Mouse (Mus musculus): ENCODE measurements around the gene Ebf1. TPM values are rescaled to one million over a fixed set of nuclear protein-coding genes. Genes with fewer than 3 reads are reported as not detected.

The Ebf1 gene
- polyA plus RNA-seq, 1 experiment: 2.8 TPM

- no peak for DNase-seq (ENCODE audit: low read depth, low spot score)
- 80% methylated on average over 11 of the region's 11 CpGs for WGBS
Observed at GRCm38 (mm10) chr11:44764988-44765387, 147.9 kb downstream of the Ebf1 start.

GRCm38 (mm10) chr11:44766246-44766645, 149.1 kb downstream of the Ebf1 start:
- 46% methylated on average over 5 of the region's 5 CpGs for WGBS
- no peak for DNase-seq (ENCODE audit: low read depth, low spot score)

DNA sequence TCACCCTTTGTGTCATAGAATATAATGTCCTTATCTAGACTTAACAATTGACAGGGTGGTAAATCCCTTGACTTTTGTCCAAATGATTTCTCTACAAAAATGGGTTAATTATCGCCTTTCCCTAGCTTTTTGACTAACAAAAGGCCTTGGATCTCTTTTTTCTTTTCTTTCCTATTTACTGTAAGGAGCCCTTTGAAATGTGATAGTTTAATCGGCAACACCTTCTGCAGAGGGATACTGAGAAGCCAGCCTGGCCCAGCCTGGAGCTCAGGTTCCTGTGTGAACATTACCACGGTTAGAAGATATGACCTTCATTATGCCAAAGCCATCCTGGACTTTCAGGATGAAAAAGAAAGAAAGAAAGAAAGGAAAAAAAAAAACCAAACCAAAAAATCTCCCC, 150.2 kb downstream of the Ebf1 start:
- DNase-seq (ENCODE audit: low read depth, low spot score): no peak
- WGBS: 41% methylated on average over 3 of the region's 3 CpGs

DNA sequence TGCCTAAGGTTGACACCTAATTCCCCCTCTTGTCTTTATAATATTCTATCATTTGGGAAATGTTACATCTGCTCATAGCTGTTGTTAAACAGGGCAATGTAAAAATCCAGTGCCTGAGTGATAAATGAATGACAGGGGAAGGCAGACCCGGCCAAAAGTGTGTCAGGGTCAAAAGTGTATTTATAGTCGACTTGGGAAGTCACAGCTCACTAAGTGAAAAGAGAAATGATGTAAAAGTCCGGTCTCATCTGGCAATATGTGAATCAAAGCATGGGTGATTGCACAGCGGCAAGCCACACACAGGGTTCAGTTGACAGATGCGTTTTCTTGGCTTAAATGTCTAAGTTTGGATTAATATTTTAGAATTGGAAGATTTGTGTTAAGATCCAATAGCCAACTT, 151.2 kb downstream of the Ebf1 start:
- no peak for DNase-seq (ENCODE audit: low read depth, low spot score)
- 71% methylated on average over 5 of the region's 5 CpGs for WGBS

DNA sequence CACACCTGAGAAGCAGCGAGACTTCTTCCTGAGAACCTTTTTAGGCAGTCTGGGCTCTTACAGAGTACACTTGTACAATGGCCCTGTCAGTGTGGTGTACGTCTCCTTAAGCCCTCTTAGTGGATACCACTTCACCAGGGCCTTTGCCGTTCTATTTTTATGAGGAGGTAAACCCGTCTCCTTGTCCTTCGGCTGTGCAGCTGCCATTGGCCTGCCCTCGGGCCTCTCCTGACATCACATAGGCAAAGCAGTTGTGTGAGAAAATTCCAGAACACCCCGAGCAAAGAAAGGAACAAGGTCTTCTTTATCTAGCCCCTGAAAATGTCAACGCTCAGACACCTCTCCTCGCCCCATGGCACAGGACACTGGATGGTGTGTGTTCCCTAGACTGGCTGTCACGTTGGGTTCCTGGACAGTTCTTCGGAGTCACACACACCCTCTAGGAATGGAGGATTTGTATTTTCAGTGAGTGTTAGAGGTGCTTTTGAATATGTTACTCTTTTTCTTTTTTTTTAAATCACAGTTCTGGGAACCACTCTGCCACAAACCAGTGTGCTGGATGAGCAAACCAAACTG, 154.0 kb downstream of the Ebf1 start:
- 59% methylated on average over 11 of the region's 11 CpGs for WGBS
- DNase-seq (ENCODE audit: low read depth, low spot score): no peak

DNA sequence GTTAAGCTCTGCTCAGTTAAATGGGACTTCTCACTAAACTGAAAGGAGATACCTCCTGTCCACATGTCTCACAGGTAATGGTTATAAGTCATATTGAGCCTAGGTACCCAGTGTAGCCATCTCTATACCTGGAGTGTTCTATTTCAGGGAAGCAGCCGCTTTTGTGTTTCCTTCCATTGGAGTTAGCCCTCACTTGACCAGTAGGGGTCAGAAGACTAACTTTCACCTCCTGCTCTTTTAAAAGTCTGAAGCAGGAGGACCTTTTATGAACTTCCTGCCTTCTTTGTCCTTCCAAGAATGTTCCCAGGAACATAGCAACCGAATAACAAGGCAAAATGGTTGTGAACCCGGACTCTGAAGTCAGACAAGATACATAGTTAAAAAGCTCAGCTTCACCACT, 157.3 kb downstream of the Ebf1 start:
- 61% methylated on average over 3 of the region's 3 CpGs for WGBS
- DNase-seq (ENCODE audit: low read depth, low spot score): no peak

GRCm38 (mm10) chr11:44775549-44775948, 158.4 kb downstream of the Ebf1 start:
- no peak for DNase-seq (ENCODE audit: low read depth, low spot score)
- 84% methylated on average over 2 of the region's 2 CpGs for whole genome bisulfite sequencing

GRCm38 (mm10) chr11:44776556-44776955, 159.4 kb downstream of the Ebf1 start:
- WGBS: 32% methylated on average over 2 of the region's 2 CpGs

DNA sequence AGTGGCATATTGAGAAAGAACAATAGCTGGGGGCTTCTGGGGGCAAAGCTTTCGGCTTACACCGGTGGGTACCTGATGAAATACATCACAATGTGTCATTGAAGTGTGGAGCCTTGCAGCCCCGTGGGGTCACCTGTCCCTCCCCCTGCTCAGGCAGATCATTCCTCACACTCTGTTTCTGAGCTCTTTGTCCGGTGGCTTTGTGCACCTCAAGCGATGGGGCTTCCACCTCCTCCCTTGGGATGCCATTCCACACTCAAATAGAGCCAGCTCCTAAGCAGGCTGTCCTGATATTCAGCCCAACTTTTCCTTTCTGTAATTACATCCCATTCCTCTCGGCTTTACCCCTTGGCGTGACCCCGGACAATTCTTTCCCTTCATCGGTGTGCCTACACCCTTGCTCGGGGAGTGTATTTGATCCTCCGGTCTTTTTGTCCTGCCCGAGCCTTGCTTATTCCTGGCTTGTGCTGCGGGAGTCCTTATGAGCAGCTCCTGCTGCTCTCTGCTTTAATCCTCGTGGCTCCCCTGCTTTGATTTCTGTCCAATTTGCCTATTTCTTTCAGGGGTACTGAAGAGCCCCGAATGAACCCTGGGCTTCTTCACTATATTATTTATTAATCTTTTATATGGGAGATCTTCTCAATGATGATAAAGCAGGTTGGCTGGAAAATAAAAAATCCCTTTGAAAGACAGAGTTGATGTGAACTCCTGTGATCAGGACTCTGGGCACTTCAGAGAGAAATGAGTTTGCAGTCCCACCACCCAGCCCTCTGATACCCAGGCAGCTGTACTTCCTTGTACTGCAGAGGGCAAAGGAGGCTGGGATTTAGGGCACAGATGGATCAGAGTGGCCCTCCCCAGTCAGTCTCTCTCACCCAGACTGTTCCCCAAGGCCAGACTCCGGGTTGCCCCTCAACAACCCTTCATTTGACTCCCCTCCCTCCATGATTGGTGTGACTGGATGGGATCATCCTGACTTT, 160.5 kb downstream of the Ebf1 start:
- DNase-seq (ENCODE audit: low read depth, low spot score): no peak

More at GRCm38 (mm10) chr11:44776556-44776955, 159.4 kb downstream of the Ebf1 start:
- DNase-seq (ENCODE audit: low read depth, low spot score): no peak

GRCm38 (mm10) chr11:44779030-44779429, 161.9 kb downstream of the Ebf1 start:
- WGBS: 79% methylated on average over 1 of the region's 1 CpGs
- no peak for DNase-seq (ENCODE audit: low read depth, low spot score)

More for the DNA sequence above, 160.5 kb downstream of the Ebf1 start:
- WGBS: 70% methylated on average over 16 of the region's 16 CpGs

DNA sequence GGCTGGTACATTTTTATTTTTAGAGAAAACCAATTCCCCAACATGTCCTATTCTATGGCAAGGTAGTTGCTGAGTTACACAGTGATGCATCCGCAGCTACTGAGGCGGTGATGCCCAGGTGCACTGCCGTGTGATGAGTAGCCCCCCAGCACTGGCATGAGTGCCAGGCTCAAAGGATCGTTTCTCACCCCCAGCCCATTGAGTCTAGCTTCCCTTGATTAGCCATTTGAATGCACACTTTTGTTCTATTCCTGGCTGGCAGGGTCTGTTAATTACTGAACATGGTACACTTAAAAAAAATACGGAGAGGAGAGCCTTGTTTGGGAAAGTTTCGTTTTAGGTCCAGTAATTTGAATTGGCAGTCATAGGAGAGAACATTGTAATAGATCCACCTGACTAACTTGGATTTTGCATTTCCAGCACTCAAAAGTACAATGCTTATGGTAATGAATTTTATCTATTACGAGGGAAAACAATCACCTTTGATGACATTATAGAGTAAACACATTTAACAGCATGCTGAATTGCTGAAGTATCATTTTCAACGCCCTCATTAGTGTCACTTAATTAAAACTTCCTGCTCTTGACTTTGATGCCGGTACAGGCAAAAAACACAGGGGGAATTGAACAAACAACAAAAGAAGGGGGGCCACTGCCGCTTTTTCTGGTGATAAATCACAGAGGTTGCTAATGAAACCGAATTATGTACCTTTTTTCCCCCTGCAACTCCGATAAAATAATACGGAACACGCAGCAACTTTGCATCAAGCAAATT, 167.3 kb downstream of the Ebf1 start:
- no peak for DNase-seq (ENCODE audit: low read depth, low spot score)
- WGBS: 79% methylated on average over 14 of the region's 14 CpGs

DNA sequence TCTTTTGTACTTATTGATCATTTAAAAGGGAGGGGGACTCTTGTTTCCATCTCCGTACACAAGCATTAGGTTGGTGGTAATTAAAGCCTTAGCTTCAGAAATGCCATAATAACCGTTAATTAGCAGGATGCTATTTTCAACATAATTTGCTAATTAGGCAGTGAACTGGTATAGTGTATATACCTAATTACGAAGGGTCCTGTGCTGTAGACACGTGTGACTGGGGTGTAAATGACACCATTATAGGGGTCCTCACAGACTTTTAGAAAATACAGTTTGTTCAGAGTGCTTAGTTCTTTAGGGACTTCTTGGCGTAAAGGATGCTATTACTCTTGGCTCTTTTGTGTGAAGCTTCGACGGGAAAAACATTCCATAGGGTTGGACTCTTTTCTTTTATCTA, 167.9 kb downstream of the Ebf1 start:
- DNase-seq (ENCODE audit: low read depth, low spot score): no peak
- 73% methylated on average over 7 of the region's 7 CpGs for WGBS

GRCm38 (mm10) chr11:44785479-44785878, 168.4 kb downstream of the Ebf1 start:
- no peak for DNase-seq (ENCODE audit: low read depth, low spot score)
- WGBS: 69% methylated on average over 5 of the region's 5 CpGs

DNA sequence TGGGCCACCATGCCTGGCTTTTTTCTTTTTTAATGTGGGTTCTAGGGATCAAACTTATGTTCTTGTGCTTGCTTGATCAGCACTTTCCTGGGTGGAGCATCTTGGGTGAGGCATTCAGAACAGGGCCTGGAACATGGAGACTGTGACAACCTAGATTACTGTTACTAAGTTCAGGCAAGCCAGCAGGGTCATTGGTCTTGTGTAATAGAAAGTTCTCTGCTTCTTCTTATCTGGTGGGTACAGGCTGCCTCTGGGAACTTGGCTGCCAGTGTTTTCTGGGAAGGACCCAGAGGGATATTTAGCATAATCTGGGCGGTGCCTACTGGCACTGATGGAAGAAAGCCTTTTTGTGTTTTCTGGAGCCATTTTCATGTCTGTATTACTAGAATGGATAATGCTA, 170.9 kb downstream of the Ebf1 start:
- no peak for DNase-seq (ENCODE audit: low read depth, low spot score)
- WGBS: 91% methylated on average over 1 of the region's 1 CpGs

GRCm38 (mm10) chr11:44792816-44793215, 175.7 kb downstream of the Ebf1 start:
- DNase-seq (ENCODE audit: low read depth, low spot score): no peak
- 28% methylated on average over 3 of the region's 3 CpGs for WGBS

DNA sequence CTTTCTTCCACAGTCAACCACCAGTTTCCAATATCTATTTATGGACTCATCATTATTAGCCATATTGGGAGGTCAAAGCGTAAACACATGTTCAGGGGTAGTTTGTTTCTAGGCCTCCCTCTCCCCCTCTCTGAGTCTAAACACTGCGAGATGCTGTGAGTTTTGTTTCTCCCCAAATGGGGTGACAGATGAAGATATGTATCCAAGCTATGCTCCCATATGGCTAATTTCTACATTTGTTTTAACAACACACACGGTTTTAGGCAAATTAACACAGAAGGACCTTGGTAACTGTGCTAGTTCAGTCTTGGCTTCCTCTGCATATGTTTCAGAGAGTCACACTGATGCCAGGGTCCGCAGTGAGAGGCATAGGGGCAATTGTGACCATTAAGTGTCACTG, 177.8 kb downstream of the Ebf1 start:
- WGBS: 90% methylated on average over 4 of the region's 4 CpGs
- DNase-seq (ENCODE audit: low read depth, low spot score): no peak

GRCm38 (mm10) chr11:44795767-44796166, 178.7 kb downstream of the Ebf1 start:
- DNase-seq (ENCODE audit: low read depth, low spot score): no peak
- WGBS: 57% methylated on average over 3 of the region's 3 CpGs

- DNase-seq (ENCODE audit: low read depth, low spot score): no peak
- WGBS: 36% methylated on average over 3 of the region's 3 CpGs
Observed at GRCm38 (mm10) chr11:44798270-44798669, 181.2 kb downstream of the Ebf1 start.

DNA sequence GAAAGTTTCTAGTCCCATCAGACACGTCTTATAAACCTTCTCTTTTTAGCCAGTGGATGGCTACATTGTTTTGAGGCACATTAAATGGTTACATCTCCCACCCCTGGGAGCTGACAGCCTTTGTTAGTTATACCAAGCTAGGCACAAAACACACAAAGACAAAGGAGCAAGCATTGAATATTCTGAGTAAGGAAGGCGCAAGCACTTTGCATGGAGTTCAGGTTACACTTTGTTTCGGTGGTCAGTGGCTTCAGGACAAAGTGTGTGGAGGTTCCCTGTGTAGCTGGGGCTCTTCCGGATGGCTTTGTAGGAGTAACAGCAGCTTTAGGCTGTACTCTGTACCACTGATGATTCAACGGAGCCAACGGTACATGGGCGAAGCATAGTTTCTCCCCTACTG, 186.9 kb downstream of the Ebf1 start:
- DNase-seq (ENCODE audit: low read depth, low spot score): no peak
- 87% methylated on average over 7 of the region's 7 CpGs for WGBS

- DNase-seq (ENCODE audit: low read depth, low spot score): no peak
- WGBS: 36% methylated on average over 11 of the region's 11 CpGs
Observed at GRCm38 (mm10) chr11:44806589-44806988, 189.5 kb downstream of the Ebf1 start.

Measured in large intestine, adult 2 months (tissue).